In the genomic region with DNA sequence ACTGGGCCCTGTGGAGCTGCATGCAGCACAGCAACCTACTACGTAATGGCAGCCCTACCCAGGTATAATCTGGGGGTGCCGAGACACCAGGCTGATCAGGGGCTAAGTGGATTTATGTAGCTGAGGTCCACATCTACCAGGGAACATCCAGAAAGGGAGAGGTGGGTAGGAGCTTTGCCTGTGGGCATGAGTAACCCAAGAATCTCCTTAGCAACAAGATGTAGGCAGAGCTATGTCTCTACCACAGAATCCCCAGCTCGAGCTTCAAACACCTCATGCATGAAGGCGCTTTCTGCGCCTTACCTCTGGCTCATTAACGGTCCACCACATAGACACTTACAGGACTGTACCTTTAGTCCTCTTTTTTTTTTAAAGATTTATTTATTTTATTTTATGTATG, we compare ENCODE assay signal across 15 mouse cellular contexts. TPM values are rescaled to one million over a fixed set of nuclear protein-coding genes. Genes with fewer than 3 reads are reported as not detected.
DNase-seq lines count a peak whose midpoint lies in the region; ATAC-seq and TF ChIP-seq lines count a peak whose summit lies in the region.
"Had no signal": no experiment of that assay in that cellular context is flagged by ENCODE, and none has a peak within 500 bp of the region (broad histone marks: within the 10 kb centered on the region; RNA-seq: fewer than 3 reads in every experiment).

No protein-coding gene starts in this region.

- H3K9ac ChIP-seq in heart, embryonic 15.5 days: no peak overlapping the region
- H3K9ac ChIP-seq in midbrain, embryonic 12.5 days (replicated peaks): no peak overlapping the region
- H3K9ac ChIP-seq in midbrain, embryonic 11.5 days (ENCODE audit: low read length): no peak overlapping the region
- H3K9ac ChIP-seq in hindbrain, postnatal 0 days (replicated peaks; ENCODE audit: low read length): no peak overlapping the region
- H3K9ac ChIP-seq in stomach, embryonic 15.5 days: no peak overlapping the region
- H3K9ac ChIP-seq: lung, embryonic 15.5 days had no signal

- WGBS in heart, embryonic 15.5 days: 78% methylated on average over 6 of the region's 6 CpGs
- 77% methylated on average over 6 of the region's 6 CpGs for WGBS in midbrain, embryonic 12.5 days
- 82% methylated on average over 6 of the region's 6 CpGs for WGBS in midbrain, embryonic 11.5 days
- WGBS in hindbrain, postnatal 0 days: 67% methylated on average over 6 of the region's 6 CpGs
- 81% methylated on average over 6 of the region's 6 CpGs for WGBS in stomach, embryonic 15.5 days

- peak overlapping the region; percentile 56 for H3K27ac ChIP-seq in heart, embryonic 15.5 days
- H3K27ac ChIP-seq in midbrain, embryonic 12.5 days (replicated peaks): peak overlapping the region; percentile 35
- no peak overlapping the region for H3K27ac ChIP-seq in midbrain, embryonic 11.5 days (ENCODE audit: low read depth, low read length)
- no peak overlapping the region for H3K27ac ChIP-seq in hindbrain, postnatal 0 days
- peak overlapping the region; percentile 64; the same call in 1 of the 2 replicates for H3K27ac ChIP-seq in stomach, embryonic 15.5 days
- H3K27ac ChIP-seq: lung, embryonic 15.5 days had no signal

- H3K4me1 ChIP-seq in heart, embryonic 15.5 days (replicated peaks): peaks cover 21% of the 10 kb centered on the region
- peaks cover 13% of the 10 kb centered on the region for H3K4me1 ChIP-seq in midbrain, embryonic 12.5 days
- peaks cover 2% of the 10 kb centered on the region; the same call in 1 of the 2 replicates for H3K4me1 ChIP-seq in midbrain, embryonic 11.5 days (ENCODE audit: control insufficient read depth, insufficient read depth, low read length)
- no peaks in the 10 kb centered on the region for H3K4me1 ChIP-seq in hindbrain, postnatal 0 days (ENCODE audit: insufficient read depth, low read length)
- peaks cover 25% of the 10 kb centered on the region for H3K4me1 ChIP-seq in stomach, embryonic 15.5 days

- no peak for TF ChIP-seq CTCF in hindbrain, postnatal 0 days (IDR thresholded peaks at IDR 0.05; ENCODE audit: low read depth)

- no peak for DNase-seq in heart, postnatal 25 days (ENCODE audit: low spot score)
- no peak for DNase-seq in midbrain, embryonic 11.5 days (ENCODE audit: low spot score, missing footprints)
- DNase-seq in hindbrain, postnatal 0 days (ENCODE audit: low spot score): no peak
- no peak for DNase-seq in adrenal gland, postnatal 10 days
- no peak for DNase-seq in embryo, embryonic 10 days (ENCODE audit: low spot score)
- DNase-seq: cerebellum, postnatal 36 days; heart, adult 11 months; kidney, postnatal 10 days; right cerebral cortex, adult 18-20 months had no signal

- no peak overlapping the region for H3K4me2 ChIP-seq in heart, embryonic 15.5 days
- H3K4me2 ChIP-seq in midbrain, embryonic 12.5 days (replicated peaks): no peak overlapping the region
- H3K4me2 ChIP-seq in midbrain, embryonic 11.5 days: no peak overlapping the region
- H3K4me2 ChIP-seq in hindbrain, postnatal 0 days (ENCODE audit: low read depth, low read length): no peak overlapping the region
- no peak overlapping the region for H3K4me2 ChIP-seq in stomach, embryonic 15.5 days
- H3K4me2 ChIP-seq: lung, embryonic 15.5 days had no signal

- intact Hi-C loops in heart, postnatal 25 days (cut with DNase I): no loop called here

- H3K36me3 ChIP-seq in heart, embryonic 15.5 days: no peaks in the 10 kb centered on the region; the same call in 1 of the 2 replicates
- peaks cover 12% of the 10 kb centered on the region for H3K36me3 ChIP-seq in midbrain, embryonic 12.5 days
- 0 out of 2 replicates have a peak, but pooled peaks cover 2% of the 10 kb centered on the region for H3K36me3 ChIP-seq in midbrain, embryonic 11.5 days (ENCODE audit: control insufficient read depth, insufficient read depth, low read length)
- H3K36me3 ChIP-seq in hindbrain, postnatal 0 days (ENCODE audit: insufficient read depth, low read length): 0 out of 2 replicates have a peak, but pooled peaks cover 3% of the 10 kb centered on the region
- peaks cover 8% of the 10 kb centered on the region; the same call in 1 of the 2 replicates for H3K36me3 ChIP-seq in stomach, embryonic 15.5 days

- H3K27me3 ChIP-seq in heart, embryonic 15.5 days: no peaks in the 10 kb centered on the region
- H3K27me3 ChIP-seq in midbrain, embryonic 12.5 days: no peaks in the 10 kb centered on the region
- H3K27me3 ChIP-seq in midbrain, embryonic 11.5 days (ENCODE audit: control insufficient read depth, insufficient read depth, low read length): no peaks in the 10 kb centered on the region
- no peaks in the 10 kb centered on the region for H3K27me3 ChIP-seq in hindbrain, postnatal 0 days (ENCODE audit: insufficient read depth, low read length)
- H3K27me3 ChIP-seq in stomach, embryonic 15.5 days (replicated peaks): no peaks in the 10 kb centered on the region
- H3K27me3 ChIP-seq: CH12.LX; lung, embryonic 15.5 days had no signal

- no peak for ATAC-seq in heart, embryonic 15.5 days (replicated peaks; ENCODE audit: insufficient number of reproducible peaks, insufficient read depth, low FRiP score, low read depth)
- ATAC-seq in midbrain, embryonic 12.5 days (ENCODE audit: low FRiP score, low read depth): no peak
- ATAC-seq in midbrain, embryonic 11.5 days (ENCODE audit: low FRiP score): no peak
- peak; percentile 22; the same call in 1 of the 2 replicates for ATAC-seq in hindbrain, postnatal 0 days
- ATAC-seq in stomach, embryonic 15.5 days (ENCODE audit: insufficient read depth, low FRiP score, low read depth): no peak
- ATAC-seq: forebrain, embryonic 14.5 days had no signal

- H3K4me3 ChIP-seq in heart, embryonic 15.5 days: no peak overlapping the region
- no peak overlapping the region for H3K4me3 ChIP-seq in midbrain, embryonic 12.5 days
- H3K4me3 ChIP-seq in midbrain, embryonic 11.5 days (ENCODE audit: low read depth, low read length): no peak overlapping the region
- H3K4me3 ChIP-seq in hindbrain, postnatal 0 days (ENCODE audit: low read length): no peak overlapping the region
- no peak overlapping the region for H3K4me3 ChIP-seq in stomach, embryonic 15.5 days (replicated peaks)
- H3K4me3 ChIP-seq: lung, embryonic 15.5 days had no signal

- no peaks in the 10 kb centered on the region for H3K9me3 ChIP-seq in heart, embryonic 15.5 days (replicated peaks)
- H3K9me3 ChIP-seq in midbrain, embryonic 12.5 days: no peaks in the 10 kb centered on the region
- no peaks in the 10 kb centered on the region for H3K9me3 ChIP-seq in midbrain, embryonic 11.5 days (ENCODE audit: control insufficient read depth, low read length)
- no peaks in the 10 kb centered on the region for H3K9me3 ChIP-seq in hindbrain, postnatal 0 days (ENCODE audit: low read length)
- H3K9me3 ChIP-seq in stomach, embryonic 15.5 days: no peaks in the 10 kb centered on the region
- H3K9me3 ChIP-seq: lung, embryonic 15.5 days had no signal

RNA-seq across cellular contexts. Expression of a gene that starts 34.0 kb away (rescaled TPM):
- 34.1 and 49.5 TPM in 2 replicates for polyA plus RNA-seq in heart, embryonic 15.5 days (2015; fragmentation: Nextera tagmentation; extraction: Ambion mirVana)
- total RNA-seq in heart, postnatal 25 days (2021): 1 to 10 TPM; 3.3 to 4.1 TPM
- polyA plus RNA-seq in midbrain, embryonic 12.5 days (2016; fragmentation: Nextera tagmentation; extraction: Ambion mirVana): 57.1 and 63.4 TPM in 2 replicates
- 16.7 and 19.5 TPM in 2 replicates for polyA plus RNA-seq in midbrain, embryonic 11.5 days (2014; fragmentation: Nextera tagmentation; extraction: Ambion mirVana)
- 77.6 and 79.3 TPM in 2 replicates for total RNA-seq in hindbrain, postnatal 0 days (2014; rRNA removed)
- 24.5 and 25.1 TPM in 2 replicates for polyA plus RNA-seq in hindbrain, postnatal 0 days (2015; fragmentation: Nextera tagmentation; extraction: Ambion mirVana)
- polyA plus RNA-seq in stomach, embryonic 15.5 days (2015; fragmentation: Nextera tagmentation; extraction: Ambion mirVana): 87.6 and 89.8 TPM in 2 replicates
- 10 to 100 TPM; 19.6 to 21.4 TPM for total RNA-seq in adrenal gland, postnatal 10 days (2021)

RNA-seq across cellular contexts. Expression of a gene that starts 39.4 kb away (rescaled TPM):
- 8.7 and 14.6 TPM in 2 replicates for polyA plus RNA-seq in heart, embryonic 15.5 days (2015; fragmentation: Nextera tagmentation; extraction: Ambion mirVana)
- total RNA-seq in heart, postnatal 25 days (2021): 10 to 100 TPM; 98.7 to 99.3 TPM
- 6.6 and 8.1 TPM in 2 replicates for polyA plus RNA-seq in midbrain, embryonic 12.5 days (2016; fragmentation: Nextera tagmentation; extraction: Ambion mirVana)
- polyA plus RNA-seq in midbrain, embryonic 11.5 days (2014; fragmentation: Nextera tagmentation; extraction: Ambion mirVana): 3.6 and 6.0 TPM in 2 replicates
- total RNA-seq in hindbrain, postnatal 0 days (2014; rRNA removed): 67.0 and 67.3 TPM in 2 replicates
- 3.0 and 3.8 TPM in 2 replicates for polyA plus RNA-seq in hindbrain, postnatal 0 days (2015; fragmentation: Nextera tagmentation; extraction: Ambion mirVana)
- 8.7 and 9.4 TPM in 2 replicates for polyA plus RNA-seq in stomach, embryonic 15.5 days (2015; fragmentation: Nextera tagmentation; extraction: Ambion mirVana)
- total RNA-seq in adrenal gland, postnatal 10 days (2021): 10 to 100 TPM; 33.6 to 37.6 TPM

RNA-seq across cellular contexts. Expression of a gene that starts 49.1 kb away (rescaled TPM):
- polyA plus RNA-seq in heart, embryonic 15.5 days (2015; fragmentation: Nextera tagmentation; extraction: Ambion mirVana): 4.6 and 5.5 TPM in 2 replicates
- total RNA-seq in heart, postnatal 25 days (2021): 10 to 100 TPM; 19.4 to 19.5 TPM
- 14.3 and 15.2 TPM in 2 replicates for polyA plus RNA-seq in midbrain, embryonic 12.5 days (2016; fragmentation: Nextera tagmentation; extraction: Ambion mirVana)
- polyA plus RNA-seq in midbrain, embryonic 11.5 days (2014; fragmentation: Nextera tagmentation; extraction: Ambion mirVana): 2.6 and 4.1 TPM in 2 replicates
- 55.3 and 58.2 TPM in 2 replicates for total RNA-seq in hindbrain, postnatal 0 days (2014; rRNA removed)
- 12.2 and 14.4 TPM in 2 replicates for polyA plus RNA-seq in hindbrain, postnatal 0 days (2015; fragmentation: Nextera tagmentation; extraction: Ambion mirVana)
- polyA plus RNA-seq in stomach, embryonic 15.5 days (2015; fragmentation: Nextera tagmentation; extraction: Ambion mirVana): 3.2 and 4.6 TPM in 2 replicates
- total RNA-seq in adrenal gland, postnatal 10 days (2021): 10 to 100 TPM; 14.3 to 22.9 TPM

RNA-seq across cellular contexts. Expression of a gene that starts 50.5 kb away (rescaled TPM):
- 20.2 and 24.2 TPM in 2 replicates for polyA plus RNA-seq in heart, embryonic 15.5 days (2015; fragmentation: Nextera tagmentation; extraction: Ambion mirVana)
- total RNA-seq in heart, postnatal 25 days (2021): 10 to 100 TPM; 26.3 to 27.1 TPM
- polyA plus RNA-seq in midbrain, embryonic 12.5 days (2016; fragmentation: Nextera tagmentation; extraction: Ambion mirVana): 43.6 and 44.7 TPM in 2 replicates
- 26.6 and 29.8 TPM in 2 replicates for polyA plus RNA-seq in midbrain, embryonic 11.5 days (2014; fragmentation: Nextera tagmentation; extraction: Ambion mirVana)
- total RNA-seq in hindbrain, postnatal 0 days (2014; rRNA removed): 25.1 and 32.1 TPM in 2 replicates
- 23.0 and 24.0 TPM in 2 replicates for polyA plus RNA-seq in hindbrain, postnatal 0 days (2015; fragmentation: Nextera tagmentation; extraction: Ambion mirVana)
- 38.4 and 41.4 TPM in 2 replicates for polyA plus RNA-seq in stomach, embryonic 15.5 days (2015; fragmentation: Nextera tagmentation; extraction: Ambion mirVana)
- total RNA-seq in adrenal gland, postnatal 10 days (2021): 10 to 100 TPM; 31.9 to 34.9 TPM

RNA-seq across cellular contexts. Expression of a gene that starts 50.7 kb away (rescaled TPM):
- 94.3 and 102 TPM in 2 replicates for polyA plus RNA-seq in heart, embryonic 15.5 days (2015; fragmentation: Nextera tagmentation; extraction: Ambion mirVana)
- 100 to 1,000 TPM; 125 to 132 TPM for total RNA-seq in heart, postnatal 25 days (2021)
- 73.9 and 88.4 TPM in 2 replicates for polyA plus RNA-seq in midbrain, embryonic 12.5 days (2016; fragmentation: Nextera tagmentation; extraction: Ambion mirVana)
- polyA plus RNA-seq in midbrain, embryonic 11.5 days (2014; fragmentation: Nextera tagmentation; extraction: Ambion mirVana): 97.8 and 100 TPM in 2 replicates
- 55.4 and 67.2 TPM in 2 replicates for total RNA-seq in hindbrain, postnatal 0 days (2014; rRNA removed)
- polyA plus RNA-seq in hindbrain, postnatal 0 days (2015; fragmentation: Nextera tagmentation; extraction: Ambion mirVana): 90.2 and 95.5 TPM in 2 replicates
- polyA plus RNA-seq in stomach, embryonic 15.5 days (2015; fragmentation: Nextera tagmentation; extraction: Ambion mirVana): 112 and 126 TPM in 2 replicates
- total RNA-seq in adrenal gland, postnatal 10 days (2021): 100 to 1,000 TPM; 142 to 147 TPM

Comparison
In these comparisons a context has a peak if more than half of its experiments do, and no peak if none do; other contexts are left out.
1. H3K27ac ChIP-seq: peak in heart, embryonic 15.5 days (single experiment), midbrain, embryonic 12.5 days (single experiment) and stomach, embryonic 15.5 days (single experiment); none in midbrain, embryonic 11.5 days (single experiment) and hindbrain, postnatal 0 days (single experiment).